Mouse (Mus musculus) stomach, postnatal 0 days (tissue): ENCODE measurements around the gene Clca3b. TPM values are rescaled to one million over a fixed set of nuclear protein-coding genes. Genes with fewer than 3 reads are reported as not detected.
"Not testable (repeated sequence)": the region's sequence is repeated elsewhere in the genome, so short reads cannot be mapped to it uniquely, and the experiment has no call there.

Source experiments
- ATAC-seq: fragments of 200-750 bp; cut with Nextera tagmentation; 2 replicates; pipeline ENCODE4 v1.8.0; 2017; ENCODE audit not compliant: low FRiP score, low TSS enrichment
- DNase-seq: peaks from one replicate; pipeline ENCODE4 v3.0.0-alpha.2; 2016; ENCODE audit warnings: low spot score
- H3K27ac ChIP-seq: fragments of 300-500 bp; sonication (generic); replicated peaks from 2 replicates; pipeline ENCODE4 v1.5.1; 2014; ENCODE audit warnings: mild to moderate bottlenecking, control low read depth
- H3K27me3 ChIP-seq: fragments of 300-500 bp; sonication (generic); 2 replicates; pipeline ENCODE4 v1.6.1; 2014; ENCODE audit warnings: low read length; ENCODE audit not compliant: control insufficient read depth, insufficient read depth
- H3K36me3 ChIP-seq: fragments of 300-500 bp; sonication (generic); 2 replicates; pipeline ENCODE4 v1.6.1; 2014; ENCODE audit warnings: low read length, mixed read lengths; ENCODE audit not compliant: control insufficient read depth, insufficient read depth
- H3K4me1 ChIP-seq: fragments of 300-500 bp; sonication (generic); replicated peaks from 2 replicates; pipeline ENCODE4 v1.6.1; 2014; ENCODE audit warnings: antibody characterized with exemption; ENCODE audit not compliant: control insufficient read depth, insufficient read depth
- H3K4me2 ChIP-seq: fragments of 300-500 bp; sonication (generic); replicated peaks from 2 replicates; pipeline ENCODE4 v1.6.1; 2014; ENCODE audit warnings: low read depth, mild to moderate bottlenecking, control low read depth, moderate library complexity
- H3K4me3 ChIP-seq: fragments of 300-500 bp; sonication (generic); 2 replicates; pipeline ENCODE4 v1.5.1; 2014; ENCODE audit warnings: low read depth, low read length, control low read depth
- H3K9ac ChIP-seq: fragments of 300-500 bp; sonication (generic); 2 replicates; pipeline ENCODE4 v1.6.1; 2014; ENCODE audit warnings: mild to moderate bottlenecking, low read length, control low read depth, mixed read lengths
- H3K9me3 ChIP-seq: fragments of 300-500 bp; sonication (generic); 2 replicates; pipeline ENCODE4 v1.6.1; 2016; ENCODE audit warnings: low read length; ENCODE audit not compliant: control insufficient read depth
- CTCF ChIP-seq: IDR thresholded peaks from 2 replicates; pipeline ENCODE4 v1.5.1; 2016; ENCODE audit warnings: antibody characterized with exemption, low read depth, mild to moderate bottlenecking, moderate library complexity
- EP300 ChIP-seq: optimal IDR thresholded peaks from 2 replicates; pipeline ENCODE3; 2016; ENCODE audit warnings: antibody characterized with exemption
- WGBS: fragments of 180-500 bp; shearing (Covaris S2); extraction: QIAGEN DNeasy Blood & Tissue Kit; methylation state at CpG from one replicate; pipeline ENCODE4 v1.1.7; 2014; 5-methylcytosine and 5-hydroxymethylcytosine counted together
- polyA plus RNA-seq: library from polyadenylated mRNA; unstranded; fragments of >200 nt; fragmentation: Nextera tagmentation; extraction: Ambion mirVana; gene quantifications from 2 replicates; pipeline ENCODE4 v1.2.1, GENCODE M21; 2015

The Clca3b gene
- 0.98 and 1.9 TPM in 2 replicates for polyA plus RNA-seq

- H3K27me3 ChIP-seq, ATAC-seq, H3K4me3 ChIP-seq, H3K9ac ChIP-seq, H3K36me3 ChIP-seq, DNase-seq, H3K4me1 ChIP-seq, H3K27ac ChIP-seq, H3K4me2 ChIP-seq, H3K9me3 ChIP-seq: not testable (repeated sequence)
- WGBS: 58% methylated on average over 9 of the region's 9 CpGs
These were observed at the start of gene Clca3b for GRCm38 (mm10) chr3:144849014-144849556. Clca3b (minus strand) TSS chr3:144849357.

- Histone ChIP-seq H3K9me3 (no peaks in the 10 kb centered on the region), H3K4me2 (no peak overlapping the region), H3K27me3 (no peaks in the 10 kb centered on the region), H3K4me3 (no peak overlapping the region), H3K9ac (no peak overlapping the region), H3K27ac (no peak overlapping the region), H3K36me3 (no peaks in the 10 kb centered on the region), H3K4me1 (no peaks in the 10 kb centered on the region)
- no peak for TF ChIP-seq CTCF
- TF ChIP-seq EP300: no peak
- ATAC-seq: no peak
- no peak for DNase-seq
- WGBS: 80% methylated on average over 2 of the region's 2 CpGs
These were observed 48.0 kb upstream of the Clca3b start for GRCm38 (mm10) chr3:144897042-144897678.

DNA sequence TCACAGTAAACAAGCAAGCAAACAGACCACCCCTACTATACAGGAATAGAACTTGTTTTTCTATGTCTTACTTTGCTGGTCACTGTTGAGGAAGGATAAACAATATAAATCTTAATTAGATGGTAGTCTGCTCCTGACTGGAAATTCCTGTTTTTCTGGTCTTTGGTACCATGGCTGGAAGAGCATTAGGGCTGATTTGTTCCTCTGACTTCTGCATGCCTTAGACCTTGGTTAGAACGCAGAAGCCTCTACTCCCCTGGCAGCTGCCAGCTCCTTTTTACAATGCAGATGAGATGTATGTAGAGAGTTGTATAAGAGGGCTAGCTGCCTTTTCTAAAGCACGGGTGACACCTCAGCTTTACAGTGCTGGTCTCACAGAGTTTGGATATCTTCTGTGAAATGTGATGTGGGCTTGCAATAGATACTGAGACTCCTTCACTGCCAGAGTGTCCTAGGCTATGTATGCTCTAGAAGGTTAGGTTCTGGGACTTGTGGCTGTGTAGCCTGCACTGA lies 41.1 kb upstream of the Clca3b start:
- Histone ChIP-seq H3K9ac (no peak overlapping the region), H3K4me1 (no peaks in the 10 kb centered on the region), H3K27ac (no peak overlapping the region; the same call in 1 of the 2 replicates), H3K9me3 (no peaks in the 10 kb centered on the region), H3K4me2 (no peak overlapping the region), H3K36me3 (no peaks in the 10 kb centered on the region), H3K4me3 (no peak overlapping the region), H3K27me3 (no peaks in the 10 kb centered on the region)
- 35% methylated on average over 2 of the region's 2 CpGs for WGBS
- no peak for DNase-seq
- ATAC-seq: no peak
- TF ChIP-seq EP300 (no peak), CTCF (no peak)

DNA sequence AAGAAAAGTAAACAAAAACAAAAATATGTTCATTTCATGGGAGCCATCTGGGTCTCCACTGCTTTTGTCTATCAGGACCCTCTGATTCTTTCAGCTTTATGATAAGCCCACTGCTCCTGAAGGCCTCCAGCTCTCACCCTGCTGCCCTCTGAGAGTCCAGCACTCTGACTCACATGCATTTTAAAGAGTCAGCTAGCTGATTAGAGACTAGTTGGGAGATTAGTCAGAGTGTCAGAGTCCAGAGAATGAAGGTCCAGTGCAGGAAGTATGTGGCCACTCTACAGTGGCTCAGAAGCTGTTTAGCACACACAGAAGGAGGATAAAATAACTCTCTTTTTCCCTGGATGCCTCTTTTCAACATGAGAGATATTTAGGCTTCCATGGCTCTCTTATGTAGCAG lies 37.8 kb upstream of the Clca3b start:
- Histone ChIP-seq H3K4me1 (no peaks in the 10 kb centered on the region), H3K9ac (no peak overlapping the region), H3K27ac (no peak overlapping the region), H3K27me3 (no peaks in the 10 kb centered on the region), H3K9me3 (no peaks in the 10 kb centered on the region), H3K36me3 (no peaks in the 10 kb centered on the region), H3K4me3 (no peak overlapping the region), H3K4me2 (no peak overlapping the region)
- ATAC-seq (peak; percentile 80), DNase-seq (no peak)
- TF ChIP-seq CTCF (no peak), EP300 (no peak)

DNA sequence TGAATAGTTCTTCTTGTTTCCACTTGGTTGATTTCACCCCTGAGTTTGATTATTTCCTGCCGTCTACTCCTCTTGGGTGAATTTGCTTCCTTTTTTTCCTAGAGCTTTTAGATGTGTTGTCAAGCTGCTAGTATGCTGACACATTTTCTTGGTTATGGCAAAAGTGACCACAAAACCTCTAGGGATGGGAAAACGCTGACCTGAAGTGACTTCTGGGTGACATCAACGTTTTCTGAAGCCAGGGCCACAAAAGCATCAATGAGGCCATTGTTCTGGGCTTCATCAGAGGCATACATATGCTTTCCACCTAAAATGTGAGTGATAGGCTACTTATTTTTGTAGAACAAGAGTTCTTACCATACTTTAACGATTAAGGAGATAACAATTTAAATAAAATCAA lies 22.9 kb upstream of the Clca3b start:
- not testable (repeated sequence) for H3K9ac ChIP-seq, ATAC-seq, H3K4me2 ChIP-seq, H3K4me1 ChIP-seq, H3K4me3 ChIP-seq, H3K27me3 ChIP-seq, DNase-seq, H3K27ac ChIP-seq, H3K9me3 ChIP-seq, H3K36me3 ChIP-seq
- WGBS: 69% methylated on average over 3 of the region's 4 CpGs

GRCm38 (mm10) chr3:144849584-144849983 lies 427 bp upstream of the Clca3b start:
- no peak overlapping the region for H3K27ac ChIP-seq
- no peaks in the 10 kb centered on the region for H3K4me1 ChIP-seq
- no peak for TF ChIP-seq CTCF
- no peak for TF ChIP-seq EP300
- no peak for DNase-seq
- no peaks in the 10 kb centered on the region for H3K27me3 ChIP-seq
- no peak overlapping the region for H3K9ac ChIP-seq
- no peak overlapping the region for H3K4me3 ChIP-seq
- no peaks in the 10 kb centered on the region for H3K36me3 ChIP-seq
- H3K4me2 ChIP-seq: no peak overlapping the region
- H3K9me3 ChIP-seq: no peaks in the 10 kb centered on the region
- no peak for ATAC-seq
- WGBS: 15% methylated on average over 4 of the region's 4 CpGs
